Mouse (Mus musculus): ENCODE results near the gene B4galt1. TPM values are rescaled to one million over a fixed set of nuclear protein-coding genes. Genes with fewer than 3 reads are reported as not detected.

The B4galt1 gene
- polyA plus RNA-seq, 1 experiment from 2014 or later = 7.6 TPM

DNA sequence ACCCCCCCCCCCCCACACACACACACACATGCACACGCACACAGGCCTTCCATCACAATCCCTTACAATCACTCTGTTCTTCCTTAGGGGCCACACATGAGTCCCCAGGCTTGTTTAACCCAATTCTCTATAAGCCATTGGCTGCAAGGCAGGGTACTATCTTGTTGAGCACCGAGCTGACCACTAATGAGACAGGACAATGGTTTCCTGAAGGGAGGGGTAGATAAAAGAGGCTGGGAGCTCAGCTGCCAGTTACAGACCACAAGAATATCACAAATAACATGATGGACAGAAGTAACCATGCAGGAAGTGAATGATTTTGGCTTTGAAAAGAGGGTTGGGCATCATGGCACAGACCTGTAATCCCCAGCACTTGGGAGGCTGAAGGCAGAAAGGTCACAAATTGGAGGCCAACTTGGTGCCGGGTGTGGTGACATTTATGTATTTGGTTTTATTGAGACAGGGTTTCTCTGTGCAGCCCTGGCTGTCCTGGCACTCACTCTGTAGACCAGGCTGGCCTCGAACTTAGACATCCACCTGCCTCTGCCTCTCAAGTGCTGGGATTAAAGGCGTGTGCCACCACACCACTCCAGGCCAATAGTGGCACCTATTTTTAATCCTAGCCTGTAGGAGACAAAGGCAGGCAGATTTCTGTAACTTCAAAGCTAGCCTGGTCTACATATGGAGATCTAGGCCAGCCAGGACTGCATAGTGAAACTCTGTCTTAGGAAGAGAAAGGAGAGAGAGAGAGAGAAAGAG, 21.2 kb upstream of the B4galt1 start:
- WGBS = 79% methylated on average over 5 of the region's 5 CpGs
- Histone ChIP-seq H3K36me3 (ENCODE audit: control insufficient read depth, insufficient read depth, low read length) (no peaks in the 10 kb centered on the region), H3K27ac (replicated peaks; ENCODE audit: low read depth, low read length) (no peak overlapping the region), H3K4me3 (replicated peaks; ENCODE audit: low read depth, low read length) (no peak overlapping the region), H3K27me3 (ENCODE audit: control insufficient read depth, insufficient read depth, low read length) (no peaks in the 10 kb centered on the region), H3K4me2 (ENCODE audit: low read length) (no peak overlapping the region), H3K9ac (replicated peaks; ENCODE audit: low read length) (no peak overlapping the region), H3K9me3 (ENCODE audit: control insufficient read depth, low read length) (no peaks in the 10 kb centered on the region), H3K4me1 (ENCODE audit: control insufficient read depth, insufficient read depth, low read length) (no peaks in the 10 kb centered on the region)
- ATAC-seq (ENCODE audit: low FRiP score, low TSS enrichment) (no peak), DNase-seq (no peak)

GRCm38 (mm10) chr4:40874151-40874600, 20.4 kb upstream of the B4galt1 start:
- Histone ChIP-seq H3K4me2 (ENCODE audit: low read length) (no peak overlapping the region), H3K4me3 (replicated peaks; ENCODE audit: low read depth, low read length) (no peak overlapping the region), H3K9me3 (ENCODE audit: control insufficient read depth, low read length) (no peaks in the 10 kb centered on the region), H3K27ac (replicated peaks; ENCODE audit: low read depth, low read length) (no peak overlapping the region), H3K27me3 (ENCODE audit: control insufficient read depth, insufficient read depth, low read length) (no peaks in the 10 kb centered on the region), H3K9ac (replicated peaks; ENCODE audit: low read length) (no peak overlapping the region), H3K36me3 (ENCODE audit: control insufficient read depth, insufficient read depth, low read length) (no peaks in the 10 kb centered on the region), H3K4me1 (ENCODE audit: control insufficient read depth, insufficient read depth, low read length) (no peaks in the 10 kb centered on the region)
- DNase-seq (peak; percentile 18), ATAC-seq (ENCODE audit: low FRiP score, low TSS enrichment) (no peak)
- 56% methylated on average over 6 of the region's 6 CpGs for WGBS

DNA sequence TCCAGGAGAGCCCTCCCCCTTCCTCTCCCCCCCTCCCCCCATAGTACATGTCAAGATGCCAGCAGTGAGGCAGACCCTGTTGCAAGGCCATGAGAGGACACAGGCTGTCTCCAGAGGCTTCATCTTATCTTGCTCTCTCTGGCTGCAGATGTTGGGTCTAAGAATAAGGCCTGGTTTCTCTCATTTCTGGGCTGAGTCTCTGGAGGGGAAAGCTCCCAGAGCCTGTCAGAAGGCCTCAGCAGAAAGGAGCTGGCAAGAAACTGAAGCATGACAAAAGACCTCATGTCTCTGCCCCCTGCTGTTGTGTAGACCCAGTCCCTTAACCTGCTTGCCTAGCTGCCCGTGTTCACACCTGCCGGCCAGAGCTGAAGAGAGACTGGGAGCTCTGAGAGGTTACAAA, 19.5 kb upstream of the B4galt1 start:
- H3K4me2 ChIP-seq (ENCODE audit: low read length) = no peak overlapping the region
- no peaks in the 10 kb centered on the region for H3K9me3 ChIP-seq (ENCODE audit: control insufficient read depth, low read length)
- H3K27me3 ChIP-seq (ENCODE audit: control insufficient read depth, insufficient read depth, low read length) = no peaks in the 10 kb centered on the region
- no peaks in the 10 kb centered on the region for H3K4me1 ChIP-seq (ENCODE audit: control insufficient read depth, insufficient read depth, low read length)
- no peak overlapping the region for H3K9ac ChIP-seq (replicated peaks; ENCODE audit: low read length)
- ATAC-seq (ENCODE audit: low FRiP score, low TSS enrichment) (no peak), DNase-seq (no peak)
- no peak overlapping the region for H3K27ac ChIP-seq (replicated peaks; ENCODE audit: low read depth, low read length)
- 79% methylated on average over 2 of the region's 2 CpGs for WGBS
- H3K36me3 ChIP-seq (ENCODE audit: control insufficient read depth, insufficient read depth, low read length) = no peaks in the 10 kb centered on the region
- H3K4me3 ChIP-seq (replicated peaks; ENCODE audit: low read depth, low read length) = no peak overlapping the region

DNA sequence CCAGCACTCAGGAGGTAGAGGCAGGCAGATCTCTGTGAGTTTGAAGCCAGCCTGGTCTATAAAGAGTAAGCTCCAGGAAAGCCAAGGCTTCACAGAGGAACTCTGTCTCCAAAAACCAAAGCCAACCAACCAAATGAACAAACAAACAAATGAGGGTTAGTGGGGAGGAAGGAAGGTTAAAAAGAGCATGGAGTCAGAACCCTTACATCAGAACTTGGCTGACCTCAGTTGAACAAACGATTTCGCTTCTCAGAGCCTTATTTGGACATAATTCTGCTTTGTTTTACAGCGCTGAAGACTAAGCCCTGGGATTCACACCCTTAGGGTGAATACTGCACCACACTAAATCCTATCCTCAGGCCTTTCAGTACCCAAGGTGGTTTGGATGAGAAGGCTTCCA, 18.3 kb upstream of the B4galt1 start:
- Histone ChIP-seq H3K4me3 (replicated peaks; ENCODE audit: low read depth, low read length) (no peak overlapping the region), H3K4me2 (ENCODE audit: low read length) (no peak overlapping the region), H3K36me3 (ENCODE audit: control insufficient read depth, insufficient read depth, low read length) (no peaks in the 10 kb centered on the region), H3K27me3 (ENCODE audit: control insufficient read depth, insufficient read depth, low read length) (no peaks in the 10 kb centered on the region), H3K9ac (replicated peaks; ENCODE audit: low read length) (no peak overlapping the region), H3K27ac (replicated peaks; ENCODE audit: low read depth, low read length) (no peak overlapping the region), H3K4me1 (ENCODE audit: control insufficient read depth, insufficient read depth, low read length) (no peaks in the 10 kb centered on the region), H3K9me3 (ENCODE audit: control insufficient read depth, low read length) (no peaks in the 10 kb centered on the region)
- DNase-seq (no peak), ATAC-seq (ENCODE audit: low FRiP score, low TSS enrichment) (no peak)
- 87% methylated on average over 3 of the region's 3 CpGs for WGBS

DNA sequence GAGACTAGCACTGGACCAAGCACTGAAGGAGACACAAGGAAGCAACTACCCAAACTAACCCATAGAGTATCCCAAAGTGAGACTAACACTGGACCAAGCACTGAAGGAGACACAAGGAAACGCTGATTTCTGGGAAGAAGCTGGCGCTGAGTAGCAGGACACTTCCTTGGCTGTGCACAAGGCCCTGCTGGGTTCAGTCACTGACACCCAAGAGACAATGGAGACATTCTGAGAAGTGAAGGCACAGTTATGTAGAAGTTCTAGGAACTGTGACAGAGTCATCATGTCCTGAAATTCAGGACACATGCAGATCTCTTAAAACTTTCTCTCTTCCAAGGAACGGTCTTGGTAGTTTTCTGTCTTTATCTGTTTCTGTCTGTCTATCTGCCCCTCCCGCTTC, 16.4 kb upstream of the B4galt1 start:
- no peaks in the 10 kb centered on the region for H3K27me3 ChIP-seq (ENCODE audit: control insufficient read depth, insufficient read depth, low read length)
- H3K4me1 ChIP-seq (ENCODE audit: control insufficient read depth, insufficient read depth, low read length) = no peaks in the 10 kb centered on the region
- no peak for ATAC-seq (ENCODE audit: low FRiP score, low TSS enrichment)
- 93% methylated on average over 4 of the region's 4 CpGs for WGBS
- DNase-seq = no peak
- no peak overlapping the region for H3K4me3 ChIP-seq (replicated peaks; ENCODE audit: low read depth, low read length)
- no peak overlapping the region for H3K27ac ChIP-seq (replicated peaks; ENCODE audit: low read depth, low read length)
- no peaks in the 10 kb centered on the region for H3K36me3 ChIP-seq (ENCODE audit: control insufficient read depth, insufficient read depth, low read length)
- H3K9me3 ChIP-seq (ENCODE audit: control insufficient read depth, low read length) = no peaks in the 10 kb centered on the region
- no peak overlapping the region for H3K9ac ChIP-seq (replicated peaks; ENCODE audit: low read length)
- H3K4me2 ChIP-seq (ENCODE audit: low read length) = no peak overlapping the region

DNA sequence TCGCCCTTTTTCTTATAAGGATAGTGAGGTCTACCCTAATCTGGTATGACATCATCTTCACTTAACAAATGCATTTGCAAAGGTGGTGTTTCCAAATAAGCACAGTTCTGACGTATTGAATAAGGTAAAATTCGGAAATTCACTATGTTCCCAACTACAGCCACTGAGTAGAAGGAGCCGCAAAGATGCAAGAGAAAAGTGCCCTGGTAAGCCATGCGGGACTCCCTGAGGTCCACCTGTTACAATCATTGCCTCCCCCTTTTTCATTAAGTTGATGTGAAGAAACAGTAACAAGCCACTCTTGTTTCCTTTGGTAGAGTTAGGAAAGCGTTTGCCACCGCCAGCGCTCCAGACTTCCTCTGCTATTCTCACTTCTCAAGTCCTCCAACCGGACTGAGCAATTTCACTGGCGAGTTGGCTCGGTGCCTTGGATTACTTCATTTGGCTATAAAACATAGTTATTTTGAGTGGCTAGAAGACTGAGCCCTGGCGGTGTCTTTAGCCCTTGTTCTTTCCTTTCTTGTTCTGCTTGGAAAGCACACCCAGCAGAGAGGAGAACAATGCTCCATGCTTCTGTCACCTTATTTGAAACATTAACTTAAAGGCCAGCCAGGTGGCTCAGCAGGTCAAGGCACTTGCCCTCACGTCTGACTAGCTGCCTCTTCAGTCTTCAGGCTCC, 14.9 kb upstream of the B4galt1 start:
- no peak overlapping the region for H3K4me2 ChIP-seq (ENCODE audit: low read length)
- no peaks in the 10 kb centered on the region for H3K36me3 ChIP-seq (ENCODE audit: control insufficient read depth, insufficient read depth, low read length)
- 76% methylated on average over 13 of the region's 13 CpGs for WGBS
- no peaks in the 10 kb centered on the region for H3K4me1 ChIP-seq (ENCODE audit: control insufficient read depth, insufficient read depth, low read length)
- no peaks in the 10 kb centered on the region for H3K9me3 ChIP-seq (ENCODE audit: control insufficient read depth, low read length)
- H3K27ac ChIP-seq (replicated peaks; ENCODE audit: low read depth, low read length) = no peak overlapping the region
- no peak overlapping the region for H3K4me3 ChIP-seq (replicated peaks; ENCODE audit: low read depth, low read length)
- H3K27me3 ChIP-seq (ENCODE audit: control insufficient read depth, insufficient read depth, low read length) = no peaks in the 10 kb centered on the region
- DNase-seq = peak; percentile 27
- no peak for ATAC-seq (ENCODE audit: low FRiP score, low TSS enrichment)
- H3K9ac ChIP-seq (replicated peaks; ENCODE audit: low read length) = no peak overlapping the region

GRCm38 (mm10) chr4:40864361-40864760, 10.6 kb upstream of the B4galt1 start:
- Histone ChIP-seq H3K9me3 (ENCODE audit: control insufficient read depth, low read length) (no peaks in the 10 kb centered on the region), H3K27ac (replicated peaks; ENCODE audit: low read depth, low read length) (no peak overlapping the region), H3K4me2 (ENCODE audit: low read length) (no peak overlapping the region), H3K9ac (replicated peaks; ENCODE audit: low read length) (no peak overlapping the region), H3K27me3 (ENCODE audit: control insufficient read depth, insufficient read depth, low read length) (no peaks in the 10 kb centered on the region), H3K4me1 (ENCODE audit: control insufficient read depth, insufficient read depth, low read length) (no peaks in the 10 kb centered on the region), H3K4me3 (replicated peaks; ENCODE audit: low read depth, low read length) (no peak overlapping the region), H3K36me3 (ENCODE audit: control insufficient read depth, insufficient read depth, low read length) (no peaks in the 10 kb centered on the region)
- no peak for DNase-seq
- WGBS = 95% methylated on average over 12 of the region's 12 CpGs
- no peak for ATAC-seq (ENCODE audit: low FRiP score, low TSS enrichment)

DNA sequence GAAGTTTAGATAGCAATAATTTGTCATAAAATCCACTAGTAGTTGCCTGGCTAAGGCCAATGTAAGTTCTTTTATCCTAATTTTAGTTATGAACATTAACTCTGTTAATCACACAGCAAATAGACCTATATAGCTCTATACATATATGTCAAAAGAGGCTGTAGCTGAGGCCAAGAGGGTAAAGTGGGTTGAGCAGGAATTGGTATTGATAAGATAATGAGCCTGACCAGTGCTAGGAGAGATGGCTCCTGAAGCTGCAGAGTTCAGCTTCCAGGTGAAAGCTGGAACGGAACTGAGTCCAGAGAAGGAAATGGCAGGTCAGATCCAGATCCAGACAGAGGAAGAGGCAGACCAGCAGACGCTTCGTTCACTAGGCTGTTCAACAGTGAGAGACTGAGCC, 9.5 kb upstream of the B4galt1 start:
- no peak for DNase-seq
- H3K4me3 ChIP-seq (replicated peaks; ENCODE audit: low read depth, low read length) = no peak overlapping the region
- WGBS = 96% methylated on average over 3 of the region's 3 CpGs
- no peak overlapping the region for H3K9ac ChIP-seq (replicated peaks; ENCODE audit: low read length)
- ATAC-seq (ENCODE audit: low FRiP score, low TSS enrichment) = no peak
- H3K36me3 ChIP-seq (ENCODE audit: control insufficient read depth, insufficient read depth, low read length) = no peaks in the 10 kb centered on the region
- H3K9me3 ChIP-seq (ENCODE audit: control insufficient read depth, low read length) = no peaks in the 10 kb centered on the region
- no peaks in the 10 kb centered on the region for H3K4me1 ChIP-seq (ENCODE audit: control insufficient read depth, insufficient read depth, low read length)
- H3K4me2 ChIP-seq (ENCODE audit: low read length) = no peak overlapping the region
- no peaks in the 10 kb centered on the region for H3K27me3 ChIP-seq (ENCODE audit: control insufficient read depth, insufficient read depth, low read length)
- no peak overlapping the region for H3K27ac ChIP-seq (replicated peaks; ENCODE audit: low read depth, low read length)

DNA sequence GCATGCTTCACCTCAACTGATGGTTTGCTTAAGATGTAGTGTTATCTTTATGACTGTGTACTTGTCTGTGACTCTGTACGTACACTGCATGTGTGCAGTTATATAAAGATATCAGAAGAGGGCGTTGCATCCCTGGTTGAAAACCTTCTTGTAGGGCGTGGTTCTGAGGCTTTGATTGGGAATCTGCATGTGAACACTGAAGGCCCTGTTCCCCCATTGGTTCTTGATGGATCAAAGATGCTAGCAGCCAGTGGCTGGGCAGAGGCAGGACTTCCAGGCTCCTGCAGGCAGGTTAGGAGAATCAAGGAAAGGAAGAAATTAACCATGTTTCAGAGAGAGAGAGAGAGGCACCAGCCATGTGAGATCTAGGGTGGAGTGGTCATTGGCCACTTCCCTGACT, 7.3 kb upstream of the B4galt1 start:
- H3K9me3 ChIP-seq (ENCODE audit: control insufficient read depth, low read length) = no peaks in the 10 kb centered on the region
- no peaks in the 10 kb centered on the region for H3K27me3 ChIP-seq (ENCODE audit: control insufficient read depth, insufficient read depth, low read length)
- 87% methylated on average over 3 of the region's 3 CpGs for WGBS
- H3K27ac ChIP-seq (replicated peaks; ENCODE audit: low read depth, low read length) = no peak overlapping the region
- no peak overlapping the region for H3K9ac ChIP-seq (replicated peaks; ENCODE audit: low read length)
- DNase-seq = no peak
- H3K4me3 ChIP-seq (replicated peaks; ENCODE audit: low read depth, low read length) = no peak overlapping the region
- no peaks in the 10 kb centered on the region for H3K4me1 ChIP-seq (ENCODE audit: control insufficient read depth, insufficient read depth, low read length)
- H3K36me3 ChIP-seq (ENCODE audit: control insufficient read depth, insufficient read depth, low read length) = no peaks in the 10 kb centered on the region
- H3K4me2 ChIP-seq (ENCODE audit: low read length) = no peak overlapping the region
- ATAC-seq (ENCODE audit: low FRiP score, low TSS enrichment) = no peak
